Mouse (Mus musculus) midbrain, embryonic 13.5 days (tissue): ENCODE measurements around the gene 7420426K07Rik. TPM values are rescaled to one million over a fixed set of nuclear protein-coding genes. Genes with fewer than 3 reads are reported as not detected.
A peak's percentile ranks its signal among the peaks of the same experiment; 100 is the strongest.

Source experiments
- ATAC-seq: fragments of 200-750 bp; cut with Nextera tagmentation; 2 replicates; pipeline ENCODE4 v1.8.0; 2017; ENCODE audit warnings: mild to moderate bottlenecking, moderate TSS enrichment, moderate library complexity
- H3K27ac ChIP-seq: fragments of 300-500 bp; sonication (generic); 2 replicates; pipeline ENCODE4 v1.5.1; 2015; ENCODE audit warnings: inconsistent platforms, mild to moderate bottlenecking, moderate library complexity
- H3K27me3 ChIP-seq: fragments of 300-500 bp; sonication (generic); 2 replicates; pipeline ENCODE4 v1.6.1; 2015; ENCODE audit warnings: mild to moderate bottlenecking, inconsistent platforms
- H3K36me3 ChIP-seq: fragments of 300-500 bp; sonication (generic); 2 replicates; pipeline ENCODE4 v1.6.1; 2015; ENCODE audit warnings: mild to moderate bottlenecking, inconsistent platforms
- H3K4me1 ChIP-seq: fragments of 300-500 bp; sonication (generic); replicated peaks from 2 replicates; pipeline ENCODE4 v1.6.1; 2015; ENCODE audit warnings: inconsistent platforms
- H3K4me2 ChIP-seq: fragments of 300-500 bp; sonication (generic); replicated peaks from 2 replicates; pipeline ENCODE4 v1.6.1; 2015; ENCODE audit warnings: moderate library complexity, mild to moderate bottlenecking, inconsistent platforms
- H3K4me3 ChIP-seq: fragments of 300-500 bp; sonication (generic); replicated peaks from 2 replicates; pipeline ENCODE4 v1.5.1; 2015; ENCODE audit warnings: mild to moderate bottlenecking, inconsistent platforms
- H3K9ac ChIP-seq: fragments of 300-500 bp; sonication (generic); replicated peaks from 2 replicates; pipeline ENCODE4 v1.6.1; 2015; ENCODE audit warnings: mild to moderate bottlenecking, inconsistent platforms
- H3K9me3 ChIP-seq: fragments of 300-500 bp; sonication (generic); 2 replicates; pipeline ENCODE4 v1.6.1; 2016; ENCODE audit warnings: mild to moderate bottlenecking, inconsistent platforms
- WGBS: fragments of 180-500 bp; shearing (Covaris S2); methylation state at CpG from one replicate; pipeline ENCODE4 v1.1.7; 2015; 5-methylcytosine and 5-hydroxymethylcytosine counted together
- polyA plus RNA-seq: library from polyadenylated mRNA; unstranded; fragments of >200 nt; fragmentation: Nextera tagmentation; extraction: Ambion mirVana; gene quantifications from 2 replicates; pipeline ENCODE4 v1.2.1, GENCODE M21; 2015

Gene 7420426K07Rik
- not detected in 2 replicates for polyA plus RNA-seq

DNA sequence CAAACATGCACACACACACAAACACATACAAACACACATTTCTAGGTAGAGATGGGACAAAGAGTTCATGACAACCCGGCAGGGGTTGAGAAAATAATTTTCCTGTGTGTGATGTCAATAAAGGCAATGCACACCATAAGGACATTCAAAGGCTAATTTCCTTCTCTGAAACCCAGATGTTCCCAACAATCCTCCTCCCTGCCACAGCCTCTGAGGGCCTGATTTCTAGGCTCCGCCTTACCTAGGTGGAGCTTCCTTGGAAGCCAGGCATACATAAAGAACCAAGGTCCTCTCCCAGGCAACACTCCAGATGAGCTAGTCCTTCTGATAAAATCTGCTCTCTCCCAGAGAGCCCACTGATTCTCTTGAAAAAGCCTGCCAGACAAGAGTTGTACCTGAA is at the start of gene 7420426K07Rik:
Gene 7420426K07Rik (plus strand): TSS at position 301 of the 400 bp plus-strand sequence.
- H3K27me3 ChIP-seq = no peaks in the 10 kb centered on the region
- no peak within 1 kb of the TSS for H3K4me3 ChIP-seq
- no peaks in the 10 kb centered on the region for H3K36me3 ChIP-seq
- no peak for ATAC-seq
- no peak within 1 kb of the TSS for H3K27ac ChIP-seq
- WGBS = 92% methylated on average over 2 of the region's 2 CpGs
- no peak within 1 kb of the TSS for H3K9ac ChIP-seq
- no peaks in the 10 kb centered on the region for H3K4me1 ChIP-seq
- no peak within 1 kb of the TSS for H3K4me2 ChIP-seq
- no peaks in the 10 kb centered on the region for H3K9me3 ChIP-seq

DNA sequence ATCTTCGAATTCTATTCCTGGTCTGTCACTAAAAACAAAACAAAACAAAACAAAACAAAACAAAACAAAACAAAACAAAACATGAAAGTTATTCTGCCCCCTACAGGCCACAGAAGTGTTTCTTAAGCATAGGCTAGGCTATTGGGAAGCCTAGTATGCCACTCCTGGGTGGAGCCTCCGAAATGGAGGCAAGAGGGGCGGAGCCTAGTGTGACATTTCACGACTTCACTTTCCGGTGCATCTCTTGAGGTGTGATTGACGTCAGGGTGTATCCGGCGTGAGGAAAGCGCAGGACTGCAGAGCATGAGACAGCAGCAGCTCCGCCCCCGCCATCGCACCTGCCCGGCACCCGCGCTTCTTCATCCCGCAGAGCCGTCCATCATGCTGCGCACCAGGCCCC is 46.7 kb upstream of the 7420426K07Rik start, which contains the start of gene Prr23a2:
Gene Prr23a2 (plus strand): TSS at position 285 of the 400 bp plus-strand sequence.
- H3K4me1 ChIP-seq = no peaks in the 10 kb centered on the region
- H3K36me3 ChIP-seq = no peaks in the 10 kb centered on the region
- H3K4me2 ChIP-seq = no peak within 1 kb of the TSS
- ATAC-seq = no peak
- 84% methylated on average over 18 of the region's 18 CpGs for WGBS
- no peak within 1 kb of the TSS for H3K27ac ChIP-seq
- no peak within 1 kb of the TSS for H3K4me3 ChIP-seq
- no peaks in the 10 kb centered on the region for H3K27me3 ChIP-seq
- H3K9me3 ChIP-seq = no peaks in the 10 kb centered on the region
- H3K9ac ChIP-seq = no peak within 1 kb of the TSS

- Histone ChIP-seq H3K4me2 (no peak overlapping the region), H3K36me3 (no peaks in the 10 kb centered on the region), H3K27ac (no peak overlapping the region), H3K9ac (no peak overlapping the region), H3K4me3 (no peak overlapping the region), H3K9me3 (no peaks in the 10 kb centered on the region), H3K27me3 (no peaks in the 10 kb centered on the region), H3K4me1 (no peaks in the 10 kb centered on the region)
- 80% methylated on average over 3 of the region's 3 CpGs for WGBS
- no peak for ATAC-seq
Observed at GRCm38 (mm10) chr9:98863463-98863862, 39.5 kb upstream of the 7420426K07Rik start.

GRCm38 (mm10) chr9:98864571-98864970 is 38.3 kb upstream of the 7420426K07Rik start, which contains the start of gene Prr23a3:
Gene Prr23a3 (plus strand): TSS chr9:98864767.
- ATAC-seq = no peak
- Histone ChIP-seq H3K4me1 (no peaks in the 10 kb centered on the region), H3K27me3 (no peaks in the 10 kb centered on the region), H3K4me2 (peak within 1 kb of the TSS; percentile 20; the same call in 1 of the 2 replicates), H3K9me3 (no peaks in the 10 kb centered on the region), H3K4me3 (no peak within 1 kb of the TSS), H3K27ac (no peak within 1 kb of the TSS), H3K9ac (no peak within 1 kb of the TSS), H3K36me3 (no peaks in the 10 kb centered on the region)
- WGBS = 61% methylated on average over 22 of the region's 22 CpGs

- Histone ChIP-seq H3K9ac (no peak overlapping the region), H3K4me1 (no peaks in the 10 kb centered on the region), H3K4me3 (no peak overlapping the region), H3K4me2 (no peak overlapping the region), H3K27me3 (no peaks in the 10 kb centered on the region), H3K9me3 (peaks cover 7% of the 10 kb centered on the region; the same call in 1 of the 2 replicates), H3K36me3 (no peaks in the 10 kb centered on the region), H3K27ac (no peak overlapping the region)
- no peak for ATAC-seq
- 83% methylated on average over 1 of the region's 1 CpGs for WGBS
Observed at GRCm38 (mm10) chr9:98901486-98901885, 1.4 kb upstream of the 7420426K07Rik start.

- Histone ChIP-seq H3K27me3 (no peaks in the 10 kb centered on the region), H3K4me3 (no peak overlapping the region), H3K9me3 (no peaks in the 10 kb centered on the region), H3K36me3 (no peaks in the 10 kb centered on the region), H3K4me1 (peaks cover 8% of the 10 kb centered on the region; the same call in 1 of the 2 replicates), H3K9ac (no peak overlapping the region), H3K4me2 (no peak overlapping the region), H3K27ac (no peak overlapping the region)
- 92% methylated on average over 5 of the region's 5 CpGs for WGBS
- no peak for ATAC-seq
Observed at GRCm38 (mm10) chr9:98920629-98921523, 18.0 kb downstream of the 7420426K07Rik start.

DNA sequence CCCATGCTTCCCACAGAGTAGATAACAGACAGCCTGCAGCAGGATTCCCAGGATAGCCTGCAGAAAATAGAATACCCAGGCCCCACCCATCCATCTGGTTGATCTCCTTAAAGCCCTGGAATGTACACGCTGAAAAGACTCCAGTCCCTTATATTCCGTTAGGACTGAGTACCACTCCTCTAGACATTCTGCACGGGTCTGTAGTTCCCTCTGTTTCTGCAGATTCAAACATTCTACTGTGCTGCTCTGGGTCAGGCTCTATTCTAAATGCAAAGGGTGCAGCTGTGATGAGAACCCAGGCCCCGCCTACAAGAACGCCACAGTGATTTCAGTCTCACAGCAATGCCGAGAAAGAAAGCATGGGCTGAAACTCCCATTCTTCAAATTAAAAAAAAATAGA is 20.2 kb downstream of the 7420426K07Rik start:
- 12% methylated on average over 6 of the region's 6 CpGs for WGBS
- no peaks in the 10 kb centered on the region for H3K36me3 ChIP-seq
- no peak for ATAC-seq
- H3K27ac ChIP-seq = no peak overlapping the region
- no peak overlapping the region for H3K9ac ChIP-seq
- H3K4me3 ChIP-seq = no peak overlapping the region
- no peak overlapping the region for H3K4me2 ChIP-seq
- H3K4me1 ChIP-seq = peaks cover 8% of the 10 kb centered on the region; the same call in 1 of the 2 replicates
- H3K27me3 ChIP-seq = no peaks in the 10 kb centered on the region; the same call in 1 of the 2 replicates
- no peaks in the 10 kb centered on the region for H3K9me3 ChIP-seq

DNA sequence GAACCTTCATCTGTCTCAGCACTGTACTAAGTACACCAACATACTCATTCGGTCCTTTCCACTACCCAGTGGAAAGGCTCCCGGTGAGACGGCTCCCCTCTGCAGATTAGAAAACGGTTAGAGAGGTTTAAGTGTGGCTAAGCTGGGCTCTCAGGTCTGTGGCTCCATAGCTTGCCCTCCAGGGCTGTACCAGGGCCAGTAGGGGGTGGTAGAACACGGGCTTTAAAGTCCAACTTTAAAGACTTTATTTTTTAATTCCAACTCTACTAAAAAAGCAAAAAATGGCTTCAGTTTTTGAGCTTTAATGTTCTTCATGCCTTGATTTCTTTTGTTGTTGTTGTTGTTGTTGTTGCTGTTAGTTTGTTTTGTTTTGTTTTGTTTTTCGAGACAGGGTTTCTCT is 21.3 kb downstream of the 7420426K07Rik start:
- no peak overlapping the region for H3K27ac ChIP-seq
- no peak overlapping the region for H3K9ac ChIP-seq
- no peak overlapping the region for H3K4me2 ChIP-seq
- no peaks in the 10 kb centered on the region for H3K36me3 ChIP-seq
- peaks cover 8% of the 10 kb centered on the region; the same call in 1 of the 2 replicates for H3K4me1 ChIP-seq
- 62% methylated on average over 6 of the region's 6 CpGs for WGBS
- H3K27me3 ChIP-seq = no peaks in the 10 kb centered on the region; the same call in 1 of the 2 replicates
- H3K4me3 ChIP-seq = no peak overlapping the region
- no peak for ATAC-seq
- no peaks in the 10 kb centered on the region for H3K9me3 ChIP-seq

DNA sequence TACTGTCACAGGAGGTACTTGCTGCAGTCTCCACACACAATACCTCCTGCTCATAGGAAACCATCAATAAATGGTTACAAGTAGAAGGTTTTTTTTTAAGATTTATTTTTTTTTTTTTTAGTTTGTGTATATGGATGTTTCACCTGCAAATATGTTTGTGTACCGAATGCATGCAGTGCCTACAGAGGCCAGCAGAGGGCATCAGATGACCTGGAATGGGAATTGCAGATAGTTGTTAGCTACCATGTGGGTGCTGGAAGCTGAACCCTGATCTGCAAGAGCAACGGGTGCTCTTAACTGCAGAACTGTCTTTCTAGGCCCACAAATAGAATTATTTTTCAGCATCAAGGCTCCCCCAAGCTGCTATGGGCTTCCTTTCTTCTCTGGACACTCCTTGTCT is 26.6 kb downstream of the 7420426K07Rik start:
- Histone ChIP-seq H3K4me2 (no peak overlapping the region), H3K27ac (no peak overlapping the region), H3K27me3 (peaks cover 15% of the 10 kb centered on the region), H3K4me3 (no peak overlapping the region), H3K4me1 (peaks cover 11% of the 10 kb centered on the region), H3K36me3 (no peaks in the 10 kb centered on the region), H3K9me3 (no peaks in the 10 kb centered on the region), H3K9ac (no peak overlapping the region)
- no peak for ATAC-seq
- WGBS = 89% methylated on average over 2 of the region's 2 CpGs

DNA sequence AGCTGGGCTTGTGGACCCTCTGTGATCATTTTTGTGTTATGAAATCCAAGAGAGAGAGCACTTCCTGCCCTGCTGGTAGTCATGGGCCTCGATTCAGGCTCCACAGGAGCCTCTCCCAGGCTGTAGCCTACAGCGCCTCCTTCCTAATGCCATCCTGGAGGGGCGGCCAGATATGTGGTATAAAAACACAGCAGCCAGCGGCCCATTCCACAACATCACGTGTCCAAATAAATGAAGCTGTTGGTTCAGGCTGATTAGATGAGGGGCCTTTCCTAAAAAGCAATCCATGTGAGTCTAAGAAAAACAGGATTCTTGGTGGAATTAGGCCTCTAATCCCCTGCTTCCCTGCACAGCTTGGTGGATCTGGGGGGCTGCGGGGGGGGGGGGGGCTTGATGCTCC is 30.0 kb downstream of the 7420426K07Rik start:
- Histone ChIP-seq H3K4me3 (no peak overlapping the region), H3K4me2 (no peak overlapping the region), H3K9me3 (no peaks in the 10 kb centered on the region), H3K9ac (no peak overlapping the region), H3K4me1 (peaks cover 16% of the 10 kb centered on the region), H3K27ac (no peak overlapping the region), H3K27me3 (peaks cover 48% of the 10 kb centered on the region), H3K36me3 (no peaks in the 10 kb centered on the region)
- ATAC-seq = no peak
- WGBS = 5% methylated on average over 6 of the region's 6 CpGs

GRCm38 (mm10) chr9:98935190-98935909 is 32.4 kb downstream of the 7420426K07Rik start:
- Histone ChIP-seq H3K4me2 (no peak overlapping the region), H3K4me1 (peaks cover 16% of the 10 kb centered on the region), H3K9ac (no peak overlapping the region), H3K36me3 (no peaks in the 10 kb centered on the region), H3K27me3 (peaks cover 49% of the 10 kb centered on the region), H3K9me3 (no peaks in the 10 kb centered on the region), H3K27ac (no peak overlapping the region), H3K4me3 (no peak overlapping the region)
- WGBS = 12% methylated on average over 16 of the region's 16 CpGs
- peak; percentile 37; the same call in 1 of the 2 replicates for ATAC-seq

- Histone ChIP-seq H3K4me1 (peaks cover 4% of the 10 kb centered on the region; the same call in 1 of the 2 replicates), H3K9ac (no peak overlapping the region), H3K27ac (no peak overlapping the region), H3K36me3 (no peaks in the 10 kb centered on the region), H3K27me3 (peaks cover 44% of the 10 kb centered on the region), H3K9me3 (no peaks in the 10 kb centered on the region), H3K4me2 (no peak overlapping the region), H3K4me3 (no peak overlapping the region)
- ATAC-seq = no peak
- WGBS = 30% methylated on average over 2 of the region's 2 CpGs
Observed at GRCm38 (mm10) chr9:98939290-98939689, 36.4 kb downstream of the 7420426K07Rik start.
